Comparison of ENCODE assay signal across 9 mouse cellular contexts in the genomic region with DNA sequence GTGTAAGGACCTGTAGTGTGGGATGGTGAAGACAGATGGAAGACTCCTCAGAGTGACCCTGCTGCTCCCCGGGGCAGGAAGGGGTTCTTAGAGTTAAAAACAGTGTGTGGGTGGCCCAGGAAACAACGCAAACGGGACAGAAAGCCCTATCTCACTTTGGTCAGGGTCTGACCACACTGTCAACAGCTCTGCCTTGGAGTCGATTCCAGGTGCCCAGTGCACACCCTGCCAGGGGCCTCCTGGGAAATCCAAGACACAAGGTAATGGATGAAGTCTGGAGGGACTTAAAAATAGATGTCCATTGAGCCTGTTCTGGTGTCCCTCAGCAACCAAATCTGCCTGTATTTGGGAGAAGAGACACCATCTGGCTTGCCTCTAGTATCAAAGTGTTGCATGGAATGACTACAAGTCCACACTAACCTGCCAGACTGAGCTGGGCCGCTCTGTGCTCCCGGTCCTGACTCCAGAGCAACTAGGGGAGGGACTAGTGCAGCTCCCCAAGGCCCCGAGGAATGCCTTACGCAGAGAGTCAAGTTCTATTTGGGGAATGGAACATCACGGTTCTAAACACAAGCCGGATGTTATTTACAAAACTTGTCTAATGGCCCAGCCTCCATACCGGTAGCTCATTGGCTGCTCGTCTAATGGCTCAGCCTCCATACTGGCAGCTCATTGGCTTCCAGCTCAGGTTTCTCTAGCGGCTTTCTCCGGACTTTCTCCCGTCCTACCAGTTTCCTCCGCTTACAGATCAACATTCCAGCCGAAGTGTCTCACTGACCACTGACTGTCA. TPM values are rescaled to one million over a fixed set of nuclear protein-coding genes. Genes with fewer than 3 reads are reported as not detected.
DNase-seq lines count a peak whose midpoint lies in the region; ATAC-seq and TF ChIP-seq lines count a peak whose summit lies in the region.
"Had no signal": no experiment of that assay in that cellular context is flagged by ENCODE, and none has a peak within 500 bp of the region (broad histone marks: within the 10 kb centered on the region; RNA-seq: fewer than 3 reads in every experiment).

No protein-coding gene starts in this region.

- peak overlapping the region; percentile 77 for H3K4me2 ChIP-seq in heart, embryonic 14.5 days (ENCODE audit: low read length)
- H3K4me2 ChIP-seq in kidney, postnatal 0 days (ENCODE audit: low read length), result peak overlapping the region; percentile 57
- H3K4me2 ChIP-seq in liver, embryonic 13.5 days, result peak overlapping the region; percentile 76
- peak overlapping the region; percentile 59 for H3K4me2 ChIP-seq in stomach, postnatal 0 days (replicated peaks; ENCODE audit: low read depth)

- ATAC-seq in CD4-positive, CD25-positive, alpha-beta regulatory T cell, adult 4 months, result peak; percentile 96
- peak; percentile 88 for ATAC-seq in erythroid progenitor cell, adult 5-6 weeks (replicated peaks; ENCODE audit: low FRiP score, poor library complexity, severe bottlenecking)
- ATAC-seq in heart, embryonic 14.5 days (ENCODE audit: insufficient number of reproducible peaks, insufficient read depth, low FRiP score, low read depth), result peak; percentile 83
- ATAC-seq in kidney, postnatal 0 days (replicated peaks; ENCODE audit: low FRiP score, low read depth), result peak; percentile 90
- peak; percentile 92 for ATAC-seq in liver, embryonic 13.5 days (ENCODE audit: low read depth)
- peak; percentile 87 for ATAC-seq in stomach, postnatal 0 days (ENCODE audit: low FRiP score, low TSS enrichment)

- peaks cover 15% of the 10 kb centered on the region for H3K4me1 ChIP-seq in bone marrow, adult 2 months (ENCODE audit: control insufficient read depth, insufficient read depth, low read length)
- peaks cover 55 to 62% of the 10 kb centered on the region in 2 experiments for H3K4me1 ChIP-seq in heart, embryonic 14.5 days (ENCODE audit: control insufficient read depth in 2 of 2, insufficient read depth in 2 of 2, low read length in 2 of 2)
- peaks cover 58% of the 10 kb centered on the region for H3K4me1 ChIP-seq in kidney, postnatal 0 days (replicated peaks; ENCODE audit: insufficient read depth, low read length)
- H3K4me1 ChIP-seq in liver, embryonic 13.5 days (replicated peaks), result peaks cover 75% of the 10 kb centered on the region
- peaks cover 47% of the 10 kb centered on the region for H3K4me1 ChIP-seq in stomach, postnatal 0 days (replicated peaks; ENCODE audit: control insufficient read depth, insufficient read depth)

- H3K36me3 ChIP-seq in heart, embryonic 14.5 days (ENCODE audit: control insufficient read depth, insufficient read depth, low read length), result no peaks in the 10 kb centered on the region
- H3K36me3 ChIP-seq in kidney, postnatal 0 days (ENCODE audit: insufficient read depth, low read length), result no peaks in the 10 kb centered on the region
- no peaks in the 10 kb centered on the region for H3K36me3 ChIP-seq in liver, embryonic 13.5 days
- H3K36me3 ChIP-seq in stomach, postnatal 0 days (ENCODE audit: control insufficient read depth, insufficient read depth, low read length), result no peaks in the 10 kb centered on the region

- peak; percentile 99 for DNase-seq in kidney, postnatal 0 days (ENCODE audit: low spot score)
- peak; percentile 84 for DNase-seq in liver, embryonic 13.5 days
- DNase-seq in natural killer cell, adult 2 months (ENCODE audit: low spot score in 2 of 2), result peak; percentile 67 to 75
- DNase-seq in stomach, postnatal 0 days (ENCODE audit: low spot score), result peak; percentile 87

- TF ChIP-seq CTCF in bone marrow, adult 2 months (IDR thresholded peaks at IDR 0.05; ENCODE audit: control insufficient read depth, insufficient read depth, low read length), result no peak
- TF ChIP-seq CTCF in kidney, postnatal 0 days (IDR thresholded peaks at IDR 0.05; ENCODE audit: low read depth), result no peak
- no peak; the same call in 1 of the 2 replicates for TF ChIP-seq CTCF in stomach, postnatal 0 days (IDR thresholded peaks at IDR 0.05; ENCODE audit: low read depth)

- TF ChIP-seq EP300 in stomach, postnatal 0 days (optimal IDR thresholded peaks at IDR 0.05), result peak; percentile 59

- H3K27ac ChIP-seq in bone marrow, adult 2 months (ENCODE audit: control insufficient read depth, insufficient read depth, low read depth, low read length, poor library complexity), result peak overlapping the region; percentile 94
- H3K27ac ChIP-seq in heart, embryonic 14.5 days (replicated peaks in 1 of 2; ENCODE audit: control insufficient read depth in 1 of 2, insufficient read depth in 1 of 2, low read depth in 2 of 2, low read length in 2 of 2), result peak overlapping the region; percentile 98 to 100
- peak overlapping the region; percentile 97 for H3K27ac ChIP-seq in kidney, postnatal 0 days
- H3K27ac ChIP-seq in liver, embryonic 13.5 days, result peak overlapping the region; percentile 98
- peak overlapping the region; percentile 98 for H3K27ac ChIP-seq in stomach, postnatal 0 days (replicated peaks)

- no peaks in the 10 kb centered on the region for H3K27me3 ChIP-seq in heart, embryonic 14.5 days (ENCODE audit: control insufficient read depth, insufficient read depth, low read length)
- no peaks in the 10 kb centered on the region for H3K27me3 ChIP-seq in kidney, postnatal 0 days (ENCODE audit: insufficient read depth, low read length)
- H3K27me3 ChIP-seq in liver, embryonic 13.5 days, result peaks cover 3% of the 10 kb centered on the region; the same call in 1 of the 2 replicates
- no peaks in the 10 kb centered on the region for H3K27me3 ChIP-seq in stomach, postnatal 0 days (ENCODE audit: control insufficient read depth, insufficient read depth, low read length)

- H3K9me3 ChIP-seq in heart, embryonic 14.5 days (ENCODE audit: control insufficient read depth, low read length), result no peaks in the 10 kb centered on the region
- no peaks in the 10 kb centered on the region for H3K9me3 ChIP-seq in kidney, postnatal 0 days (replicated peaks; ENCODE audit: low read length)
- no peaks in the 10 kb centered on the region for H3K9me3 ChIP-seq in liver, embryonic 13.5 days (replicated peaks)
- H3K9me3 ChIP-seq in stomach, postnatal 0 days (ENCODE audit: control insufficient read depth, low read length), result no peaks in the 10 kb centered on the region

- peak; percentile 63; the same call in 1 of the 2 replicates for TF ChIP-seq POLR2A in bone marrow, adult 2 months (IDR thresholded peaks at IDR 0.05; ENCODE audit: borderline replicate concordance, control insufficient read depth, low read depth, low read length)

- peak overlapping the region; percentile 75 for H3K4me3 ChIP-seq in bone marrow, adult 2 months (replicated peaks; ENCODE audit: control insufficient read depth, low read depth, low read length)
- peak overlapping the region; percentile 42 to 45 for H3K4me3 ChIP-seq in heart, embryonic 14.5 days (ENCODE audit: control insufficient read depth in 1 of 2, insufficient read depth in 1 of 2, low read depth in 1 of 2, low read length in 2 of 2)
- H3K4me3 ChIP-seq in kidney, postnatal 0 days (replicated peaks; ENCODE audit: low read depth, low read length), result peak overlapping the region; percentile 21; the same call in 1 of the 2 replicates
- H3K4me3 ChIP-seq in liver, embryonic 13.5 days (replicated peaks), result peak overlapping the region; percentile 66
- H3K4me3 ChIP-seq in stomach, postnatal 0 days (ENCODE audit: low read depth, low read length), result peak overlapping the region; percentile 29; the same call in 1 of the 2 replicates

- H3K9ac ChIP-seq in heart, embryonic 14.5 days (ENCODE audit: low read length), result peak overlapping the region; percentile 82
- peak overlapping the region; percentile 47 for H3K9ac ChIP-seq in kidney, postnatal 0 days (ENCODE audit: low read depth, low read length)
- peak overlapping the region; percentile 79 for H3K9ac ChIP-seq in liver, embryonic 13.5 days
- peak overlapping the region; percentile 64 for H3K9ac ChIP-seq in stomach, postnatal 0 days (ENCODE audit: low read length)

- WGBS in bone marrow, adult 2 months, result 2% methylated on average over 17 of the region's 17 CpGs
- WGBS in heart, embryonic 14.5 days, result 0% methylated on average over 17 of the region's 17 CpGs
- WGBS in kidney, postnatal 0 days, result 3% methylated on average over 17 of the region's 17 CpGs
- 2% methylated on average over 17 of the region's 17 CpGs for WGBS in liver, embryonic 13.5 days (ENCODE audit: insufficient replicate concordance)
- 2% methylated on average over 17 of the region's 17 CpGs for WGBS in stomach, postnatal 0 days

RNA-seq across cellular contexts. Expression of a gene that starts 12.1 kb away (rescaled TPM):
- not detected for polyA plus RNA-seq in CD4-positive, CD25-positive, alpha-beta regulatory T cell, adult 4 months (2017; shearing (Covaris generic))
- polyA plus RNA-seq in bone marrow, adult 2 months (2011; ENCODE audit: insufficient read depth, insufficient read length, low replicate concordance, missing spikeins), result not detected in 2 replicates
- total RNA-seq in erythroid progenitor cell, adult 5-6 weeks (2015; ENCODE audit: low replicate concordance), result 1.1 and 4.2 TPM in 2 replicates
- total RNA-seq in erythroid progenitor cell, adult 5-6 weeks (2017; ENCODE audit: low replicate concordance), result not detected in 2 replicates
- 0.46 and 0.96 TPM in 2 replicates for polyA plus RNA-seq in heart, embryonic 14.5 days (2014; fragmentation: Nextera tagmentation; extraction: Ambion mirVana)
- polyA plus RNA-seq in kidney, postnatal 0 days (2015; fragmentation: Nextera tagmentation; extraction: Ambion mirVana), result 0.41 and 0.58 TPM in 2 replicates
- 0.08 and 0.12 TPM in 2 replicates for polyA plus RNA-seq in liver, embryonic 13.5 days (2015; fragmentation: Nextera tagmentation; extraction: Ambion mirVana)
- polyA plus RNA-seq in stomach, postnatal 0 days (2015; fragmentation: Nextera tagmentation; extraction: Ambion mirVana), result 38.5 and 45.1 TPM in 2 replicates
- polyA plus RNA-seq: large intestine, adult 2 months had no signal

RNA-seq across cellular contexts. Expression of a gene that starts 20.0 kb away (rescaled TPM):
- polyA plus RNA-seq in CD4-positive, CD25-positive, alpha-beta regulatory T cell, adult 4 months (2017; shearing (Covaris generic)), result 100 to 1,000 TPM; 243 to 289 TPM
- 79.9 and 89.5 TPM in 2 replicates for polyA plus RNA-seq in bone marrow, adult 2 months (2011; ENCODE audit: insufficient read depth, insufficient read length, low replicate concordance, missing spikeins)
- 156 and 184 TPM in 2 replicates for total RNA-seq in erythroid progenitor cell, adult 5-6 weeks (2015; ENCODE audit: low replicate concordance)
- 261 and 289 TPM in 2 replicates for total RNA-seq in erythroid progenitor cell, adult 5-6 weeks (2017; ENCODE audit: low replicate concordance)
- polyA plus RNA-seq in heart, embryonic 14.5 days (2014; fragmentation: Nextera tagmentation; extraction: Ambion mirVana), result 34.7 and 36.9 TPM in 2 replicates
- 37.5 and 39.2 TPM in 2 replicates for polyA plus RNA-seq in kidney, postnatal 0 days (2015; fragmentation: Nextera tagmentation; extraction: Ambion mirVana)
- 79.6 and 89.1 TPM in 2 replicates for polyA plus RNA-seq in liver, embryonic 13.5 days (2015; fragmentation: Nextera tagmentation; extraction: Ambion mirVana)
- polyA plus RNA-seq in stomach, postnatal 0 days (2015; fragmentation: Nextera tagmentation; extraction: Ambion mirVana), result 85.9 and 96.8 TPM in 2 replicates

Comparison
In these comparisons a context has a peak if more than half of its experiments do, and no peak if none do; other contexts are left out.
1. Peak in every context shown above with its lines: DNase-seq, ATAC-seq, H3K4me3 ChIP-seq and H3K27ac ChIP-seq.
2. H3K4me3 ChIP-seq: peak in every context shown above with its lines; median percentile 75 in bone marrow, adult 2 months; 66 in liver, embryonic 13.5 days; 44 in heart, embryonic 14.5 days; 29 in stomach, postnatal 0 days; 21 in kidney, postnatal 0 days.
3. RNA of a gene that starts 12.1 kb away (polyA plus RNA-seq): 38.5 to 45.1 TPM in stomach, postnatal 0 days; 0.46 to 0.96 TPM in heart, embryonic 14.5 days, 0.41 to 0.58 TPM in kidney, postnatal 0 days, 0.08 to 0.12 TPM in liver, embryonic 13.5 days, not detected in CD4-positive, CD25-positive, alpha-beta regulatory T cell, adult 4 months and not detected in bone marrow, adult 2 months; every median in the first group is over 10 times any median in the second.